Mouse (Mus musculus): ENCODE results near the gene Gm4884.
"Not testable (repeated sequence)": the region's sequence is repeated elsewhere in the genome, so short reads cannot be mapped to it uniquely, and the experiment has no call there.

Gene Gm4884

DNA sequence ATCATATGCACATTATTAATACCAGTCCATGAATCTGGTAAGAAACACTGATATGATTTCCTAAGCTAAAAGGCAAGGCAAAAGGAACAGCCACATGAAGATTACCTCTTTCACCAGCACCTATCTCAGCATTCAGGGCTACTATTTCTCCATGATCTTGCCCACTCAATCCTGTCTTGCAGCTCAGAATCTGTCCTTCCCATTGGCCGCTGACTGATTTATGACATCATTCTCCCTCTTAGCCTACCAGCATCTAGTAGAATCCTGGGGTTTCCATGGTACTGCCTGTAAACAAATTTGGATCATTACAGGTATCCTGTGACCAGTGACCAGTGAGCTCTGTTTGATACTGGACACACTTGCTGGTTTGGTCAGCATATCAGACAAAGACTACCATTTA is at the start of gene Gm4884:
Gene Gm4884, plus strand, starts transcription at position 301 of the 400 bp plus-strand sequence.
- DNase-seq (ENCODE audit: low read depth), result not testable (repeated sequence)

DNA sequence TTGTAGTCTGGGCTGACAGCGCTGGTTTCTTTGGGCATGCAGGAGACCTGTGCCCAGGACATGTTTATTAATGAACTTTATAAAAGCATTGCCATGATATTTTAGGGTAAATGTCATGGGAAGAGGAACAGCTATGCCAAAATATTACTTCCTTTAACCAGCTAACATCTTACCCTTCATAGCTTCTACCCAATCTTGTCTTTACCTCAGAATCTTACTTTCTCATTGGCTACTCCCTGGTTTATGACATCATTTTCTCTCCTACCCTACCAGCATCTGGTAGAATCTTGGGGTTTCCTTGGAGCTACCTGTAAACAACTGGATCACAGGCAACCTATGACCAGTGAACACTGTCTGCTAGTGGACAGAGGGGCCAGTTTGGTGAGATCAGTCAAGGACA is 45.3 kb upstream of the Gm4884 start, which contains the start of gene 4930433I11Rik:
Gene 4930433I11Rik, plus strand, starts transcription at position 301 of the 400 bp plus-strand sequence.
- DNase-seq (ENCODE audit: low read depth), result no peak

DNA sequence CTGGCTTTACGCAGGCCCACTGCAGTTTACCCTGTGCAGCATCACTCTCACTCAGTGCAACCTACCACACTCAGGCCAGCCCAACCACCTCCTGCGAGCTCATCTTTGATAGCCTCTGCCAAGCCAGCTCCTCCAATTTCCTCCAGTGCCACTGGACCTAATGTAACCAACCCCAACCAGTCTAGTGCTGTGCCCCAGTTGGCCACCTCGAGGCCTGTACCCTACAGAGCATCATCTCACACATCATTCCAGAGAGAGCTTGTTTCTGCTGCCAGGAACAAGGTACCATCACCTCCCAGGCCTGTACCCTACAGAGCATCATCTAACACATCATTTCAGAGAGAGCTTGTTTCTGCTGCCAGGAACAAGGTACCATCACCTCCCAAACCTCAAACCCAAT is 11.5 kb downstream of the Gm4884 start:
- not testable (repeated sequence) for DNase-seq (ENCODE audit: low read depth)
